Mouse (Mus musculus) forelimb bud, embryonic 11.5 days (tissue): Measurements from ENCODE around the gene Anks1b.

Source experiments
- DNase-seq: peaks from one replicate; pipeline ENCODE4 v3.0.0-alpha.2; 2012; ENCODE audit warnings: low read depth, low spot score

Anks1b gene

DNA sequence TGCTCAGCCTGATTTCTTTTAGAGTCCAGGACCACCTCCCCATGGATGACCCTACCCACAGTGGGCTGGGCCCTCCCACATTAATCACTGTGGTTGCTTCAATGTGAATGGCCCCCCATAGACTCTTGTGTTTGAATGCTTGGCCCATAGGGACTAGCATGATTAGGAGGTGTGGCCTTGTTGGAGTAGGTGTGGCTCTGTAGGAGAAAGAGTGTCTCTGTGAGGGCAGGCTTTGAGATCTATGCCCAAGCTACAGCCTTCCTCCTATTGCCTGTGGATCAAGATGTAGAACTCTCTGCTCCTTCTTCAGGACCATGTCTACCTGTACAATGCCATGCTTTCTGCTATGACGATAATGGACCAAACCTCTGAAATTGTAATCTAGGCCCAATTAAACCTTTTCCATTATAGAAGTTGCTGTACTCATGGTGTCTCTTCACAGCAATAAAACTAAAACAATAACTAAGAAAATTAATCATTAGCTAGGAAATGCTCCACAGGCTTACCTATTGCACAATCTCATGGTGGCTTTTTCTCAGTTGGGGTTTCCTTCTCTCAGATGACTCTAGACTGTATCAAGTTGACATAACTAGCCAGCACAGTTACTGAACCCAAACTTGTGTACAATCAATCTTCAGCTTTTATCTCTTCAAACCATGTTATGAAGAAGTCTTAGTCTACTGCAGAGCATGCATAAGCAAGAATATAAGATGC lies 73.5 kb downstream of the Anks1b start:
- DNase-seq = no peak

DNA sequence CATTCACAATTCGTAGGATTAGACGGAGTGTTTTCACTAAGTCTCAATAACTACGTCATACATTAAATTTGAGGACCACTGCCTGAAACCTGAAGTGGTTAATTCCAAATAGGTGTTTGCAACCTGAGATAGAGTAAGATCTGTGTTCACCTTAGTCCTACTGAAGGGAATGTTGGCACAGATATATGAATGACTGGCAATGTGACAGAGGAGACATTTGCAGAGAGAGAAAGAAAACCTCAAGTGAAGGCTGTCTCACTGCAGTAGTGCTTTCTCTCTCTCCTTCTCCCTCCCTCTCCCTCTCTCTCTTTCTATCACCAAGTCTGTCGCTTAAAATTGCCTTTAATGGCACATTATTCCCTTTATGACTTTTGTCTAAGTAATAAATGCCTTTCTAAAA lies 101.1 kb downstream of the Anks1b start:
- no peak for DNase-seq

DNA sequence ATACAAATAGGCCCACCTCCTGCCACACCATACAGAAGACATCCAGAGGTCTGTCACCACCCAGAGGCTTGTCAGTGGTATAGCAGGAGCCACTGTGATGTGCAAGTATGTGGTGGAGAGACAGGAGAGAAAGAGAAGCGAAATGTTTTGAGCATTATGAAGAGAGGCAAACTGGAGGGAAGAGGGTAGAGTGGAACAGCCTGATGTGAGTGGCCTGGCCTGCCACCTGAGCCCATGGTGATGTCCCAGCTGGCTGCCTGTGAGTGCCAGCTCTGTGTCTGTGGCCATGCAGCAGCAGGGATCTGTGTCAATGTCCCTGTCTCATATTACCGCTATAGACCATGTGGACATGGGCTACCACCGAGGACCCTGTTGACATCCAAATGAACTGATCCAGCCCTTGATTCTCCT lies 102.1 kb downstream of the Anks1b start:
- peak; percentile 2 for DNase-seq

DNA sequence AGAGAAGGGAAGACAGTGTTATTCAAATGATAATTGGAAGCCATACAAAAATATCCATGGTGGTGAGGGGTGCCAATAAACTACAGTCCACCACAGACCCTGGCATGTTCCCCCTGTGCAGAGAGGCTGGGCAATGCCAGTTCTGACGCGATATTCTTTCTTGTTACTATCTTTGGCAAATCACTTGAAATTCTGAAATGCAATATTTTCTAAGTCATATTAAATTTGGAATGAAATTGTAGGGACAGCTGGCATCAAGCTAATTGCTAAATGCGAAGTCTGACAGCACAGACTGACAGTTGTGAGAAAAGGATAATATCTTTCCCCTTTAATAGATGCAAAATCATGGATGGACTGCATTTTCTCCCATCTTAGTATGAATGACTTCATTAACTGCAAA lies 103.3 kb downstream of the Anks1b start:
- no peak for DNase-seq

DNA sequence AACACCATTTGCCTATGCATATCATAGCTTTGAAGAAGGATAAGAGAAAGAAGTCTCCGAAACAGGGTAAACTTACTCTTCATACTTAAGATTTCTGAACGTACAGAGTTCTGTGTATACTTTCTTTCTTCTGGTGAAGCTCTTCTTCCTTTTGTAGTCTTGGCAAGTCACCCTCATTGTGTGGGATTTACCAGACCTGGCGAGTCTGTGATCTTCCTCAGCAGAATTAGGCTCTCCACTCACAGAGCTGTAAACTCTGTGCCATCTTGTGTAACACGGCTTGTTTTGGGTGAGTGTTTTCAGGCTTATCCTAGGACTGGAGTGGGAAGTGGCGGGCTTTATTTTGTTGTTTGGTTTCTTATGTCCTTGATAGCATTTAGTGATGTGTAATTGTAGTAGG lies 120.9 kb downstream of the Anks1b start:
- DNase-seq = no peak

DNA sequence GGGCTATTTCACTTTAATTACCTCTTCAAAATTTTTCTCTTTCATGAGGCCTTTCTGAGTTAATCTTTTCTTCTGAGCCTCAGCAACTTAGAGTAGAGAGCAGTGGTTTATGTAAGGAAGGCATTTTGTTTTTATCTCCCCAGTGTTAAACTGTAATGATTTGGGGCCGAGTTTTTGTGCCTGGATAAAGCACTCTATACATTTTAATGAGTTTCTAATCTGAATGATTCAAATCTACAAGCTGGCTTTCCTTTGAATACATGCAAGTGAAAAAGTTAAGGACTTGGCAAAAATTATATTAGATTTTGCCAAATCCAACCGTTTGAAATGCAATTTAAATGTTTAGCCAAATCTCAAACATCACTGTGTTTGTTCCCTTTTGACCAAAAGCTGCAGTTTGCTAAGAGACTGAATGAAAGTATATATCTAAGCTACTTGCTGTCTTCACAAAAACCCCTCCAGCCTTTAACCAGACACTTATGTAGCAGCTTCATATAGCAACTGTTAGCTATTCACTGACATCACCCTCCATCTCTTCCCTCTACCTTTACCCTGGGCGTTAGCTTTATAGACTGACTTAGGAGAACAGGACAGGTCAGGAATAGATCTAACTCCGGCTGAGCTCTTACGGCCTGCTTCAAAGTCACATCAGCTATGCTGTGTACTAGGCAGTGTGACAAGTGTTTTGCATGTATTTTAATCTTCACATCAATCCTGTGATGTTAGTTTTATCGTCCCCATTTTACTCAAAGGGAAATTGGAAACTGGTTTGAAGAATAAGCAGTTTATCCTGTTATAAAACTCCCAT lies 122.5 kb downstream of the Anks1b start:
- DNase-seq = no peak

DNA sequence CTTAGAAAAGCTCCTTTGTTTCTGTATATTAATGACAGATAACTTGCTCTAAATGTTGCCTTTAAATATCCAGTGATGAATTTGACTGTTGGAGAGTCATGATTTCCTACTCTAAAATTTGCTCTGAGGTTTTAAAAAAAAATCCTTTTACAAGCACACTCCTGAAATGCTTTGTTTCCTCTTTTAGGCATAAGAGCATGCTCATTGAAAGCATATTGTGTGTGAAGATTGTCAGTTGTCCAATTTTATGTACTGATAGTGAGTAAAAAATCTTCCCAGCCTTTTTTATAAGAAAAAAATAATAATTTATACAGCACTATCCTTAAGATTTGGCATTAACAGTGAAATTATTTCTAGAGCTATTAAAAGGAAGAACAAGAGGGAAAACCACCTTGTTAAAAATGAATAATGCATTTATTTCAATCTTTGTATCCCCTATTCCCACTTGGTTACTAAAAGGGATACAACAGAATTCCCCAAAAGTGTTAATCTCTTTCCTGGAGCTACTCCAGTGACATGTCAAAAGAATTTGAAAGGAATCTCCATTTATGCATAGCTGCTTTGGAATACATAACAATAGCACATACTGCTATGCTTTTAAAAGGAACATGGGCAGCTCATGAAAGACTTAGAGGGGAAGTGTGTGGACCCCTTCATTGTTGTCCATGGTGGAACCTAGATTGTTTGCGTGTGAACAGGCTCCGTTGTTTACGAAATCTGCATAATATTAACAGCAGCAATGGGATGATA lies 130.8 kb downstream of the Anks1b start:
- DNase-seq = no peak

DNA sequence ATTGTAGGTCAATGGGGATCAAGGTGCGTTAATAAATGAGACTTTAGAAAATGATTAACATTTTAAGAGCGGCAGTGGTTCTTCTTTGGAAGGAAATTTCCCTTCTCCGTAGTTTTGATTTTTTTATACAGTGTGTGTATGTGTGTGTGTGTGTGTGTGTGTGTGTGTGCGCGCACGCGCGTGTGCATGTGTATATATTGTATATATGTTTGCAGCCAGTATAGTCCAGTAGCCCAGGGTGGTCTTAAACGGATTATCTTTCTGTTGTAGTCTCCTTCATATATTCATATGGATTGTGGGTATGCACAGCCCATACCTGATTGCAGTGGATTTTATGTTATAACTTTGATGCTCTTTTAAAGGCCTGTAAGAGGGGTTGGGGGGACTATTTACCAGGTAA lies 131.6 kb downstream of the Anks1b start:
- no peak for DNase-seq

DNA sequence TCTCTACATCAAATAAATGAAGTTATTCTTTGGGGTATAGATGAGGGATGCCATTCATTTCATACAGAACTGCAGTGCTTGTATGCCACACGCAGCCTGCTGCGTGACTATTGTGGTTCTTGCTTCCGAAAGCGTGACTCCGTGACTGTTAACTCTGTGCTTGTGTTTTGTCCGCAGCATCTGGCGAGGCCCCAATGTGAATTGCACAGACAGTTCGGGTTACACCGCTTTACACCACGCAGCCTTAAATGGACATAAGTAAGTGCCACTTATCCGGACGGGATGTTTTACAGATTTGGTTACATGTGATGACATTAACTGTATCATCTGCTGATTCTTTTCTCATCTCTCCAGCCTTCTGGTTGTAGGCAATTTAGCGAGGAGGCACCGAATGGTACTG lies 159.7 kb downstream of the Anks1b start:
- no peak for DNase-seq

DNA sequence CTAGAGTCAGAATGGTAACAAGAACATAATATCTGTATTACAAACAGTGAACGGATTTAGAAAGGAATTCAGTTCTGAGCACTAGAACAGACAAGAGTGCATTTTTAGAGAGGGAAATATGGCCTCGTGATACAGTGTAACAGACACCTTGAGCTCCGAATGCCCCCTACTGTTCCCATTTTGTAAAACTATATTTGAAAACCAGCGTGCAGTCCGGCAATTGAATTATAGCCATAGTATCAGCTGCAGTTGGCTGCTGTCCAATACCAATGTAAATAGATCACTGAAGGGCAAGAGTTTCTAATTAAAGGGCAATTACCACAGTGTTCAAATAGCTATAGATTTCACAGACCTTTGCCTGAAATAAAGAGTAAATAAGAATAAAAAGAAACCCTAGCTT lies 170.0 kb downstream of the Anks1b start:
- DNase-seq = no peak

DNA sequence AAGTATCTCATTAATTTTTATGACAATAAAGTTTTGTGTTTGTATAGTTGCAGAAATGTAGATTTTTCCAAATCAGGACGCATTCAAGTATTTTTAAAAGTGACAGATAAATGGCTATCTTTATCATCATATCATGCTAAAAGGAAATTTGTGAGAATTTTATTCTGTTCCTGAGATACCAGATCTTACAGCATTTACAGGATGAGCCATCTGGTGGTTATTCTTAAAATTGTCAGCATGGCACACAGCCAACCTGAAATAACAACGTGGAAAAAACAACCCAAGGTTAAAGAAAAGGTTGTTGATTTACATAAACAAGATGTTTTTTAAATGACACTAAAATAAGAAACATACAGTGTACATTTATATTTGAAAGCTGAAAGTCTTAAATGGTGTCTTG lies 170.5 kb downstream of the Anks1b start:
- DNase-seq = no peak

DNA sequence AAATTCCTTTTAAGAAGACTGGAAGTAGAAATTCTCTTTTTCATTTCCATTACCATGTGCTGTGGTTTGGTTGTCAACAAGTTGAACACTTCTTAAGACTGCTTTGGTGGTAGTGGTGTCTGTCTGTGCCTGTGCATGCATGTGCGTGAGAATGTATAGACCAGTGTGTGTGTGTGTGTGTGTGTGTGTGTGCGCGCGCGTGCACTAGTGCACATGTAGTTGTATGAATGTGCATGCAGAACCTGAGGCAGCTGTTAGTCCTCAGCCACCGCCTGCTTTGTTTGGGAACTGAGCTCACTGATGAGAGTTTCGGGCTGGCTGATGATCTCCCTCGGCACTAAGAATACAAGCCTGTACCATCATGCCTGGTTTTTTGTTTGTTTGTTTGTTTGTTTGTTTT lies 170.9 kb downstream of the Anks1b start:
- DNase-seq = no peak

DNA sequence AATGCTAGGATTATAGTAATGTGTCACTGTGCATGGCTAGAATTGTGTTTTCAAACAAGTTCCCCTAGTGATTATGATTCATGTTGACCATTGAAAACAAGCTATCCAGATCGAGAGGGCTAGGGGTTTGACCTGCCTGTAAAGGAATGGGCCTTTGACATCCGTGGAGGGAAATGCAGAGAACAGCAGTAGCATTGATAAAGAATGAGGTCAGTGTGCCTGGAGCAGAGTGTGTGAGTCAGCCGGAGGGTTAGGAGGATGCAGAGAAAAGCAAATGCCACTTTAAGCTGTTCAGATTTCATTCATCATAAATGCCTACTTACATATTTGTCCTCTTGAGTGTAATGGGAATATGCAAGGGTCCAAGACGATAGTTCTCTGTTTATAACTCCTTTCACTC lies 195.3 kb downstream of the Anks1b start:
- no peak for DNase-seq

DNA sequence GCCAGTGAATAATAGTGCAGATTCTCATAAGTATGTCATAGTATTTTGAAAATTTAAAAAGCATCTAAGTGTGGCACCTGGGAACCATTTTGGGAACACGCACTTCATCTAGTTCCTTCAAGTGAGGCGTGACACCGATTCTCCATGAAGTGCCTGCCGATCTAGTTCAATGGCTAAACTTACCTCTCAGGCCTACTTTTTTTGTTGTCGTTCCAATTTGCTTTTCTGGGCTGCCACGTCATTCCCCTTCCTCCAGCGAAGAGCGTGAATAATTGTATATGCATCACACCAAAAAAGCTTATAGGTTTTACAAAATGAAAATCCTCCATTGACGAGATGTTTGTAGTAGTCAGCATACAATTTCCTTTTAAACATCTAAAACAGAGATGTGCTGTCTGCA lies 204.6 kb downstream of the Anks1b start:
- DNase-seq = no peak

DNA sequence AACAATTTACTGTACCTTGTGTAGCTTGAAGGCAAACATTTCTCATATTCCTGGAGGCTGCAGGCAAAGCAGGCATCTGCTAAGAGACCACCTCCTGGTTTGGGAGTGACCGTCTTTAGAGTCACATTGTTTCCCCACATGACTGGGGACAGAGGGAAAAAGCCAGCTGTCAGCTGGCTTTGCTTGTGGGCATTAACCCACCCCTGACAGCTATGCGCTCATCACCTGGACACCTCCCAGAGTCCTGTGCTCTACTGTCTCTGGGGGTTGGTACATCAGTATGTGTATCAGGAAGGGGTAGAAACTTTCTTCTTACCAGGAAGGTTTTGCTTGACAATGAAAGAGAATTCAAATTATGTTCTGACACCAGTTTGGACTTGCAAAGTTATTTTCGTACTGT lies 207.8 kb downstream of the Anks1b start:
- DNase-seq = no peak

DNA sequence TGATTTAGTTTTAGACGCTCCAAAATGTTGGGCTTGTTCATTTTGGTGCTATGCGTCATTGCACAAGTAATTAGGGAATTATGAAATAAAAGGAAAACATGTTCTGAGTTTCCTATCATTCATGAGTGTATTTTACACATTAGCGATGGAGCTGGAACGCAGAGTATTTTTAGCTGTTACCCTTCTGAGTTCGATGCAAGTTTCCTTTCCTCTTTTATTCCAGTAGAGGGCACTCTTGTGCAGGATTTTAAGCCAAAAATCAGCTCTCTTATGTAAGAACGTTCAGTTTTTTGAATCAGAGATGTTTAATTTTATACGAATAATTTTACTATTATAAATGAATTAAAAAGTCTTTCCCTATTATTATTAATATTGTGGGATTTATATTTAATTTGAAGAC lies 208.3 kb downstream of the Anks1b start:
- peak; percentile 34 for DNase-seq

DNA sequence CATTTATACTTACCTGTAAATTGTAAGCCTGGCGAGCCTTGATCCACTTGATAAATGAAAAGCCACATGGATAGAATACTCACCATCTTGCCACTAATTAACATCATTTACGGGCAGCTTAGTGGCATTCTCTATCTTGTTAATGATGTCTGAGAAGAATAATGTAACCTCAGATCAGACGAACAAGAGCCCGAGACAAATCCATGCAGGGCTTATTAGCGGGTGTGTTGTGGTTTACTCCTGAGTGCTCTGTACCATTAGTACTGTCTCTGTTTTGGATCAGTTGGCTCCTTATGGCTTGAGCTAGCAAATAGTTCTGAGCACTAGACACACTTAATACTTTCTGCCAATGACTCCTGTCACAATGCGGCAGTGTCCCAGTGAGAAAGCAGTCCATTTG lies 220.6 kb downstream of the Anks1b start:
- no peak for DNase-seq

DNA sequence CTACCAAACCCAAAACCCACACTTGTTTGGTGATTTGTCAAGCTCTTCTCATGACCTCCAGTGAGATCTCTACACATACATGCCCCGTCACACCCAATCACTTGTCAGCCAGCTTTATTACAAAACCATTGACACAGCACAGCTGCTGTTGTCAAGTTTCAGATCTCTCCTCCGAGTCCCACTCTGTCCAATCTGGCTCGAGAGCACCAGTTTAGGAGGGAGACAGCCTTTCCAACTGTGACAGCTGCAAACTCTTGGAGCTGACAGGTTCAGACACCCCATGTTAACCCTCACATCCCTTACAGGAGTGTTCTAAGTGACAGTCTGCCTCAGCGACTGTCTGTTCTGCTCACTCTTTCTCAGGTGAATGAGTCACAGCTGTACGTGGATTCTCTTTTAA lies 239.4 kb downstream of the Anks1b start:
- no peak for DNase-seq

DNA sequence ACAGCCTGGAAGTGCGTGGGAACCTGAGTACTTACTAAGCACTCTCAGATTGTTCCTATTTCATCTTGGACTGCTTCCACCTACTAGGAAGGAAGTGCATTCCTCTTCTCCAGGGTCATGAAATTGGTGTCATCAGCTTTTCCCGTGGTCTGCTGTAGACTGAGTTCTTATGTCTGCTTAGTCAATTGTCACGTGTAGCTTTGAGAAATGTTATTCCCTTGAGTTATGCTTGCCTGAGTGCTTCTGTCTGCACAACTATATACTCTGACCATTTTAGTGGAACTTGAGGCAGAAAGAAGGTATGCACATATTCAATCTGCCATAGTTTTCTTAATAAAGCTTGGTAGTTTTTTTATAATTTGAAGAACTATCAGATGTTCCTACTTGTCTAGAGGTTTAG lies 243.6 kb downstream of the Anks1b start:
- no peak for DNase-seq

DNA sequence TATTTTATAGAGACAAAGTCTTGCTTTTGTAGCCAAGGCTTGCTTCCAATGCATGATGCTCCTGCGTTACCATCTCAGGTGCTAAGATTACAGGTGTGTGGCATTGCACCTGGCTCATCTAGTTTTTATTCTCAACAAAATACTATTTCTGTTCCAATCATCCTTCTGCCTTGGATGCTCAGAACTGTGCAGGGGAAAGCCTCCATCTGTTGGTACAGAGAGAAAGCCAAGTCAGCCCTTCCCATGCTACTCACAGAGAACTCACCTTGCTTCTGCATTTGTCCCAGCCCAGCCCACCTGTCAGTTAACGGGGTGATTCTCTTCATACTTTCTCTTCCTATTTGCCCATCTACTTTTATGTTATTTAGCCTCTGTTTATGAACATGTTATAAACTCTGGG lies 244.5 kb downstream of the Anks1b start:
- DNase-seq = no peak

DNA sequence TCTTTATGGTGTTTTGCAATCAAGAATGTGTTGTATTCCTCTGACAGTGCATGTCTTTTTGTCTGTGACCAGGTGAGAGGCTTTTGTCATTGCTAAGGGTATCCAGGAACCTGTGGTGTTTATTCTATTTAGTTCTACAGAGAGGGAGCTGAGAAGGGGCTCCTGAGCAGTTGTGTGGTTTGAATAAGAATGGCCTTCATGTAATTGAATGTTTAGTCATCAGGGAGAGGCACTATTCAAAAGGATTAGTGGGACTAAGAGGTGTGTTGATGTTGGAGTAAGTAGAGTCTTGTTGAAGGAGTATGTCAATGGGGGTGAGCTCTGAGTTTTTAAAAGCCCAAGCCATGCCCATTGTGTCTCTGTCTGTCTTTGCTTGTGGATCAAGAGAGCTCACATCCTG lies 264.2 kb downstream of the Anks1b start:
- no peak for DNase-seq

DNA sequence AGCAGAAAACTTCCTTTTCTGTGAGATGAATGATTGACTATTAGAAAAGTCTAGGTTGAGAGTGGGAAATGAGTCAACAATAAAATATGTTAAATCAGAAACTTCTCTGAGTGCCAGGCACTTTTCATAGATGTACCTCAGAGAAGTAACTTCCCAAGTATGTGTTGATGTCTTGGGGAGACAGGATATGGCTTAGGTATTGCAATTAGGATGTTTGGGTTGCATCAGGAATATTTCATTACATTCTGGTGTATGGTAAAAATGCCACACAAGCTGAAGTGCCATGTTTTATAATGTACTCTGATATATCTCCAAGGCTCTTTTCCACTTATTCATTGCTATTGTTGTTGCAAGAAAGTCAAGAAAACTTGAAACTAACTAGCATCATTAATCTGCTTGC lies 267.6 kb downstream of the Anks1b start:
- no peak for DNase-seq

DNA sequence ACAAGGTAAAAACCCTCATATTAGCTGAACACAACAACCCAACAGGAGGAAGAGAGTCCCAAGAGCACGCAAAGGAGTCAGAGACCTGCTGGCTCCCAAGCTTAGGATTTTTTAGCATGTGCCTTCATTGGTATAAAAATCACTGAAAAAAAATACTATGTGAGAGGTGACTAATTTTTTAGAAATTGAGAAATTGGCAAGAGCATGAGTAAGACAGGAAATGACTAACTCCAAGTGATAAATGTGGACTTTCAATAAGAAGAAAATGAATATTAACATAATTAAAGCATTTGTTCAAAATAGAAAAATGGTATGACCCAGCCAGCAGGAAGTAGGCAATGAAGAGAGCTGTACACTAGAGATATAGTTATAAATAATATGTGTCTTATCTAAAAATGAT lies 271.1 kb downstream of the Anks1b start:
- DNase-seq = no peak
